Mouse (Mus musculus): ENCODE measurements around the gene Ubxn6.
A peak's percentile ranks its signal among the peaks of the same experiment; 100 is the strongest.

Ubxn6 gene

DNA sequence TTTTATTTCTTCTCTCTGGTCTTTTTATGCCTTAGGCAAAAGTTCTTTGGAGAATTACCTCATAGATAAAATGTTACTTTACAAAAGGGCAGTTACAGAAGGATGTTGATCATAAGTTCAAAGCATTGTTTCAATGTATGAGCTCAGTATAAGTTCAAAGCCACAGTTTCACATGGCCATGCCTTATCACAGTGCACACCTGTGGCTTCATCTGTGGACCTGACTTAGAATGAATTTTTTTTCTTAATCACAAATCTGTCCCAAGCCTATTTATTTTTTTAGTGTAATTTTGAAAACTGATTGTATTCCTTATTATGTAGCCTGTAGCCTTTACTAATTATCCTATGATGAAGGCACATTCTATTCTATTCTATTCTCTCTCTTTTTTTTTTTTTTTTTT lies 19.9 kb downstream of the Ubxn6 start:
- DNase-seq = no peak

DNA sequence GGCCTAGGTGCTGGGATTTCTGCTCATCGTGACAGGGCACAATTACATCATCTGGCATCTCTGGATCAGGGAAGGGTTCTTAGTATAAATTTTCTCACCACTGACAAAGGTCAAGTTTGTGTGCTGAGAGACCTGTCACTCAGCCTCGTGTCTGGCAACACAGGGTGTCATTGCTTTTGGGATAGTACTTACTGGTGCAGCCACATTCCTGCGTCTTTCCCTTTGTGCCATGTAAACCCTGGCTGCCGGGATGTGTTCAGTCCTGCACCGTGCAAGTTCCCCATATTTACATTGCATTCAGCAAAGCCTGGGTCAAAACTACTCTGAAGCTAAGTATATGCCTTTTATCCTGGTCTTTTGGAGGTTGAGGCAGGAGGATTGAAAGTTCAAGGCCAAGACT lies 23.5 kb downstream of the Ubxn6 start:
- no peak for DNase-seq

DNA sequence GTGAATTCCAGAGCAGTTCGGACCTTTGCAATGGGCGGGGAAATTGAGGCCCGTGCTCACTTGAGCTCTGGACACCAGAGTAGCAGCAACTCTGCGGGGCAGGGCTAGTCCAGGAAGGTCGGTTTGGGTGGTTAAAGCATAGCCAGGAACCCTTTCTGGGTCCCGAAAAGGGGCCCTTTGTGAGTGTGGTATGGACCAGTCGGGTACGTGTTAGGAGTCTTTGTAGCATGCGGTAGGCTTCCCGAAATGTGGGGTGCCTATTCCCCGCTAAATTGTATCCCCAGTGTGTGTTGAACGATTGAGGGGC lies 34.0 kb downstream of the Ubxn6 start:
- no peak for DNase-seq

DNA sequence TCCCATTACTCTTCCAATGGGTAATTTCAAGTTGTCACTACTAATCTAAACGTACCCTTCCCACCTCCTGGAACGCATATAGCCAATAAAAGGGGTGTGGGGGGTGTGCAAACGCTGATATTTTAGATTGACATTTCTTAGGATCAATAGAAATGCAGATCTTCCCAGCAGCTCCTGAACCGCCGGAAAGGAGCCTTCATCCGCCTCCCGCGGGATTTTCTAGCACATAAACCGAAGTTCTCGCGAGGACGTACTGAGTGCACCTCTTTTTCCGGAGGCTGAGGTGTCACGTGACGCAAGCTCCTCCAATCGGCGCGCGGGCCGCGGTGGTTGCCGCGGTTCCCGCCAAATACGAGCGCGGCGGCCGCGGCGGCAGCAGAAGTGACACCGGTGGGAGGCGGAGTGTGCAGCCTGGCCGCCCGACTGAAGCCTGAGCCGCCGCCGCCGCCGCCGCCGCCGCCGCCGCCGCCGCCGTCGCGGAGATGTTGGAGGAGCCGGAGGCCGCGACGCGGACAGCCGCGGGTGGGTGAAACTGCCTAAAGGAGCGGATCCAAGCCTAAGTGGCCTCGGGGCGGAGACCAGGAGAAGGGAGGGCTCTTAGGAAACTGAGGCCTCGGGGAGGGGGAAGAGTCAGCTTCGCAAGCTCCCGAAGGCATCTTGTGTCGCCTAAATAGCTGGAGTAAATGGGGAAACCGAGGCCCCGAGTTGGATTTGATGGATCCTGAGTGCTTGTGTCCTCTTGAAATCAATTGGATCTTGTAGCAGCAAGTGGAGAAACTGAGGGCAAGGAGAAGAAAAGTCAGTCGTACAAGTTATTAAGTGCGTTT lies 34.6 kb downstream of the Ubxn6 start, which contains the start of gene Chaf1a:
Gene Chaf1a, plus strand, starts transcription at position 410 of the 827 bp plus-strand sequence.
- DNase-seq = peak; percentile 91 to 92

DNA sequence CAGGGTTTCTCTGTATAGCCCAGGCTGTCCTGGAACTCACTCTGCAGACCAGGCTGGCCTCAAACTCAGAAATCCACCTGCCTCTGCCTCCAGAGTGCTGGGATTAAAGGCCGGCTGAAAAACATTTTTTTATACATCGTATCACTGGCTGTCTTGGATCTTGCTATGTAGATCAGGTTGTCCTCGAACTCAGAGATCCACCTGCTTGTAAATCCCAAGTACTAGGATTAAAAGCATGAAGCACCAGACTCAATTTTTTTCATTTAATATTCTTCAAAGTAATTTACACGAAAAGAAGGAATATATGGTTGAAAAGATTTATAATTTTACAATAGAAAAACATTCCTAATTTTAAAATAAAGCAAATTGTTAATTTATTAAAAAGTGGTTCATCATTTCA lies 35.5 kb downstream of the Ubxn6 start:
- DNase-seq = no peak

DNA sequence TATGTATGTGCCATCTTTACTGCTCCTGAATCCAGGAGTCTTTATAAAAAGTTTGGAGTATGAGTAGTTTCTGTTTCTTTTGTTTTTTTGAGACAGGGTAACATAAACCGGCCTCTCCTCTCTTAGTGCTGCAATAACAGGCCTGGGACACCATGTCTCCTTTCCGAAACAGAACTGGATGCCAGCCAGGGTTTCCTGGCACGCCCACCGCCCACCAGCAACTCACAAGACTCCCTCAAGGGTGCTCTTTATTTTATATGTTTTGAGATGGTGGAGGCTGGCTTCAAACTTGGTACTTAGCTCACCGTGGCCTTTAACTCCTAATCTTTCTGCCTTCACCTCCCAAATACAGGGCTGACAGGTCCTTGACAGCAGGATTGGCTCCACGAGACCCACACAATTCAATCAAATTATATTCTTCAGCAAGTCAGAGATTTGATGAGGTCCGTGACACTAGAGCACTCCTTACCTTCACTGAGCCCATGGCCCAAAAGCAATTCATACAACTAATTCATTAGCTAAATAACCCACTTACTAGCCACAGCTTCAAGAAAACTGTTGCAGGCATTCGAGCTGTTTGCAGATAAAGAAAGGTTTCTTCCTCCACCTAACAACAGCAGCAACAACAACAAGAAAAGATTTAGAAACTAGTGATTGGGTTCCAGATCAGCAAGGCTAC lies 36.1 kb downstream of the Ubxn6 start:
- DNase-seq = no peak

DNA sequence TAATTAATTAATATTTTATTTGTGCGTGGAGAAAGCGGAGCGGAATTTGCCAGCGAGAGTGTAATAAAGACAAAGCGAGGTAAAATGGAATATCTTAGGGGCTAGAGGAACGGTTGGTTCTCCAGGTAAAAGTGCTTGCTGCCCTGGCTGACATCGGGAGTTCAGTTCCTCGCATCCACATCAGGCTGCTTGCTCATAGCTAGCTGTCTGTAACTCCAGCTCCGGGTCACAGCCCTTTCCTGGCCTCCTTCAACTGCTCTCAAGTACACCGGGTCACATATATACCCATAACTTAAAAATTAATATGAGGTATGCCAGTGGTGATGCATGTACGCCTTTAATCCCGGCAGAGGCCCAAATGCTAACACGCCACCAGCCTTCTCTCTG lies 37.9 kb downstream of the Ubxn6 start:
- no peak for DNase-seq

DNA sequence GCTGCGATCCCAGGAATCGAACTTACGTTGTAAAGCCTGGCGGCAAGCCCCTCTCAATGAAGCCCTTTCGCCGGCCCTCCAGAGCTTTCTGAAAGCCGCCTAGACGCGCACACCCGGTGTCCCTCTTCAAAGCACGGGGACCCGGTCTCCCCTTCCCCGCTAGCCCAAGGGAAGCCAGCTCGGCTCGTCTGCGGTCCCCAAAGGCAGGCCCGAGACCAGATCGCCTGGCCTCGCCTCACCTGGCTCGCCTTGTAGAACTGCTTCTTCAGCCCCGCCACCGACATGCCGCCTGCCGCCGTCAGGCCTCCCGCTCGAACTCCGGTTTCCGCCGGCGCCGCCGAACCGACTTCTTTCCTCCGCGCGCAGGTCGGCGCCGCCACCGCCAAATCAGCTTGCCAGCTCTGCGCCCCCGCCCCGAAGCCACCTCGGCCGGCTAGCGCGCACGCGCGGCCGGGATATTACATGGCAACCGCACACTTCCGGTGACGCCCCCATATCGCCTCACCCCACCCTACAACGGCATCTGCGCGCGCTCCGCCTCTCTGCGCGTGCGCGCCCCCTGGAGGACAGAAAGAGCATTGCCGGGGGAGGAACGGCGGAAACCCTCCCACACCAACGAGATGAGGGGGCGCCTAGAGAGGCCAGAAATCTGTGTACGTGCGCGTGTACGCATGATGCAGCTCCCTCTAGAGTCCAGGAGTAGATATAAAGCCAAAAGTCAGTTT lies 38.5 kb downstream of the Ubxn6 start, which contains the start of gene Sh3gl1:
Gene Sh3gl1, minus strand, starts transcription at position 460 of the 725 bp plus-strand sequence.
- DNase-seq = peak; percentile 100

DNA sequence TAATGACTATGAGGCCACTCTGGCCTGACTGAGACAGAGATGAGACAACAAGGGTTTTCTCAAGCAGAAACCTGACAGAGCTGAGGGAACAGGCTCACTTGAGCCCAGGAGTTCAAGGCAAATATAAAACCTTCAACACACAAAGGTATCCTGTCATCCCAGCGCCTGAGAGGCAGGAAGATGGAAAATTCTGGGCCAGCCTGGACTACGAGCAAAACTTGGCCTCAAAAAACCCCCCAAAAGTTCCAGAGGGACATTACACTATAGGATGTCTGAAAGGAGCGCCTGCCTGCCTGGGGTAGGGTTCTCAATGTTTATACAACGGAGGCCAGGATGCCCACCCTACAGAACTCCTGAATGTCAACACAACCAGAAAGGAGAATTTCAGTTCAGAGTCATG lies 39.6 kb downstream of the Ubxn6 start:
- DNase-seq = no peak

DNA sequence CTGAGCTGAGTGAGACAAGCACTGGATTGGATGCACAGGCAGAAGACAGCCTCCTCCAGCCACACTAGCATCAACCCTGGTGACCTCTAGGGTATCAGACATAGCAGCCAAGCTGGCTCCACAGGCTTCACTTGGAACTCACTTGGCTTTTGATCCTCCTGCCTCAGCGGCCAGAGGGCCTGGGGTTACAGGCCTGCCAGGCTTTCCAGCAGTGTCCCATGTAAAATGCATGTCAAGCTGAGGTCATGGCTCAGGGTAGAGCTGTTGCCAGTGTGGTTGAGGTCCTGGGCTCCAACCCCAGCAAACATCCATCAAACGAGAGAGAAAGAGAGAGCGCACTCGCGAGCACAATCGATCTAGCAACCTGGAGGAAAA lies 40.1 kb downstream of the Ubxn6 start:
- DNase-seq = no peak

DNA sequence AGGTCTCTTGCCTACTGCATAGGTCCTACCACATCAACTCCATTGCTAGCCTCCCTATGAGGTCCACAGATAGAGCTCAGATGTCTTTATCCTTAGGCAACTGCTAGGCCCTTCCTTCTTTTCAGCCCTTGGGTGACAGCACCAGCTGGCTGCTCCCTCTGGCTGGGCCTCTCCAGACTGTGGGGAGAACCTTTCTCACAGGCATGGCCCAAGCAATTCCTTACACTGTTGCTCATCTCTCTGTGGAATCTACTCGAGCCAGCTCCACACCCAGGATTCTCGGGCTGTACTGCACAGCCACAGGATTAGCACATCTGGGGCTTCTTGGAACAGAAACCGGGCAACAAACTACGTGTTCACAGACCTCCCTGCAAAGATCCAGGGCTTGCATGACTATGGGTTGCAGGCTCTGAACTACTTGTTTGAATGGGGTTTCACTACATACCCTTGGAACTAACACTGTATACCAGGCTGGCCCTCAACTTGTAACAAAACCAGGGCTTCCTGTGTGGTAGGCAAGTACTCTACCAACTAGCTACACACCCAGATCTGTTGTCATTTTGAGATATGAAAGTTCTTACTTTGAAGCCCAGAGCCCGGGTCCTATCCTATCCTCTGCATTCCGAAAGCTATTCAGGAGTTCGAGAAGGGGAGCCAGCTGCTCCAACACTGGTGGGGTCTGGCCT lies 40.6 kb downstream of the Ubxn6 start:
- DNase-seq = no peak

DNA sequence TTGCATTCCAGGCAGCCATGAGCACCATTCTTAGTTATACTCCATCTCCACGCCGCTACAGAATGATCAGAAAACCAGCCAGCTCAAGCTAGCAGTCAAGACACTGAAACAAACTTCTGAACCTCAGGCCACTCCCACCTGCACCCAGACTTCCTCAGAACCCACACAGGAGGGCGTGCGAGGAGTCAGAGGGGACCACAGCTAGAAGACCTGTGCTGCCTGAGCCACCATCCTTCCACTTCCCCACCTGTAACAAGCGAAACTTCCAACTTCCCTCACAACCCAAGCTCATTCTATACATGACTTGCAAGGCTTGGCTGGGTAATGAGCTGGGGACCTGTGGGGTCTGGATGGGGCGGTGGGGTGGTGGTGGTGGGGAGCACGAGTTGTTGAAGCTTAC lies 42.0 kb downstream of the Ubxn6 start:
- DNase-seq = peak; percentile 69 to 77

DNA sequence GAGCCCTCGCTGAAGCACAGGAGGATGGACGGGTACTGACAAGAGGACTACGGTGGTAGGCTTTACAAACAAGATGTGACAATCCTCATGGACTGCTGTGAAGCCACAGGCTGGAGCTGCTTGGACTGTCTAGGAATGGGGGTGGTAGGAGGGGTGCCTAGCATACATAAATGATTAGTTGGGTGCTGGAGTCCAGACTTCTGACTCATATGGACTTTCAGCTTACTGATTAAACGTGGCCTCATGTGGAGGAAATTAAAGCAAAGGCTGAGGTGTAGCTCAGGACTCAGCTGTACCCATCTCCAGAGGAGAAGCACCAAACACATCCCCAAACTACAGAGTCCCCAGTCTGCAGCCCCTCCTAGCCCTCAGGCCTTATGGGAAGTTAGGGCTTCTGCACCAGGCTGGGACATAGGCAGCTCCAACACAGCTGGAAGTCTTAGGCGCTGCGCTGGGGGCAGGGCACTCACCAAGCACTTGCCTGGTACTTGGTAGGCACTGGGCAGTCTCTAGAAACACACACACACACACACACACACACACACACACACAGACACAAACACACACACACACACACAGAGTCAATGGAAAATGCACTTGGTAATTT lies 42.6 kb downstream of the Ubxn6 start:
- DNase-seq = no peak

DNA sequence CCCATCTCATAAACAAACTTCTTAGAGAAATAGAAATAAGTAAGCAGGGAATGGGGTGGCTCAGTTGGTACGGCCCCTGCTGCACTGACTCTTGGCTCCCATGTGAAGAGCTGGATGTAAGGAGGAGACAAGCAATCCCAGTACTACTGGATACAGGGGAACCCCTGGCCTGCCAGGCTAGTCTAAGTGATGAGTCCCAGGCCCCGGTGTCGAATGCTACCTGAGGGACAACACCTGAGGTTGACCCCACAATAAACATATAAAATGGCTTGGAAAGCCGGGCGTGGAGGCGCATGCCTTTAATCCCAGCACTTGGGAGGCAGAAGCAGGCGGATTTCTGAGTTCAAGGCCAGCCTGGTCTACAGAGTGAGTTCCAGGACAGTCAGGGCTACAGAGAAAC lies 43.4 kb downstream of the Ubxn6 start:
- no peak for DNase-seq

DNA sequence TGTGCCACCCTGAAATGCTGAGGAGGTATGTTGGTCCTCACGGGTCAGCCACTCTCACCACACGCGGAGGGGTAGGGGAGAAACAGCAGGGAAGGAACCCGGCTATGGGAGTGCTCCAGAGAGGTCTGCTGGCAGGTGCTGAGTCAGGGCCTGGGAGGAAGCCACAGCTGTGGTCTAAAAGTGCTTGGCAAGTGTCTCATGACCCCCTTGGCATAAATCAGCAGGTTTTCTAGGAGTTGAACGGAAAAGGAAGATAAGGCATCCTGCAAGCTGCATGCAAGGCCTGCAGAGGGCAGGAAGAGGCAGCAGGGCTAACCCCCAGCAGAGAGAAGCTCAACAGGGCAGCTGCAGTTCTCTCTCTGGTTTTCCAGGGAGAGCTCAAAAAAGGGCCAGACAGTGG lies 43.9 kb downstream of the Ubxn6 start:
- DNase-seq = no peak

DNA sequence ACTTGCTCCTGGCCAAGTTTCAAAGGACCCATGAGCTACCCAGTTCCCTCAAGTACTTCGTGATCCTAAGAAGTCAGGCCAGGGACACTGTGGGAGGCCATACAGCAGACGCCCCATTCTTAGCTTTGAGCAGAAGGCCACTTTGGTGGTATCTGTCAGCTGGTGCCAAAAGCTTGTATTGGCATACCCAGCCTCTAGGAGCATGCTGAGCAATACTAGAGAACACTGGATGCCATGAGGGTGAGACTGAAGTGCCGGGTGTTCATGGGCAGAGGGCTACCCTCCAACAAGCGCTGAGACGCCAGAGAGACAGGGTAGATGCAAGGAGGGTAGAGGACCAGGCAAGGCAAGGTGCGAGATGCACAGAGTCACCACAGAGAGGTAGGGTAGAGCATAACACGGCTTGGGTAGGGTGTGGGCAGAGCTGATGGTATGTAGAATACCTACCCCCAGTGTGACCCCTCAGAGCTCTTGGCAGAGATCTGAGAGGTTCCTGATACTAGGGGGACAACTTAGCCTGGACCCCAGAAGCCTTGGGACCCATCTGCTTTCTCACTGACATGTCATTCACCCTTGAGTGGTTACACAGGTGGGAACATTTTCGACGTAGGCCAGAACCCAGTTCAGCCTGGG lies 44.5 kb downstream of the Ubxn6 start:
- DNase-seq = no peak

DNA sequence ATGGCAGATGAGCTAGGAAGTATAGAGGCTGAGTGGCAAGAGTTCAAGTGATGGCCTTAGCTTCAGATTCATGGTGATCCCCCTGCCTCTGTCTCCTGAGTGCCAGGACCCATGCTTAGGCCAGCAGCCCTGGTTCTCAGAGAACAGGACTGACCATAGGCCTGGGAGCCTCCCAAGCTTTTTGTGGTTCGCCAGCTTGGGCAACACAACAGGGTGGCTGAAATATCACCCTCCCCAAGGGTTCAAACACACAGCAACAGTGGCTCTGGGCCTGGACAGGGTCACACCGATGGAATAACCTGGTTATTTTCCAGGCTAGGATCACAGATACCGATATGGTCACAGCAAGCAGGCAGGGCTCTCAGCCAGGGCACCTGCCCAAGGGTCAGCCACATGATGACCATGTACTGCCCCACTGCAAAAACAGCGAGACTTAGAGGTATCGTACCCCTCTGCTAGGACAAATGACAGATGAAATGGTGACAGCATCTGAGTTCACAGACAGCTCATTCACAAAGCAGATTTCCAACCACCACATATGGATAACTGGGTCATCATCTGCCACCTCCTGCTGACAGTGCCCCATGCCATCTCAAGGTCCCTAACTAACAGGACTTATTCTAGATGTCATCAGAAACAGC lies 46.9 kb downstream of the Ubxn6 start:
- no peak for DNase-seq

DNA sequence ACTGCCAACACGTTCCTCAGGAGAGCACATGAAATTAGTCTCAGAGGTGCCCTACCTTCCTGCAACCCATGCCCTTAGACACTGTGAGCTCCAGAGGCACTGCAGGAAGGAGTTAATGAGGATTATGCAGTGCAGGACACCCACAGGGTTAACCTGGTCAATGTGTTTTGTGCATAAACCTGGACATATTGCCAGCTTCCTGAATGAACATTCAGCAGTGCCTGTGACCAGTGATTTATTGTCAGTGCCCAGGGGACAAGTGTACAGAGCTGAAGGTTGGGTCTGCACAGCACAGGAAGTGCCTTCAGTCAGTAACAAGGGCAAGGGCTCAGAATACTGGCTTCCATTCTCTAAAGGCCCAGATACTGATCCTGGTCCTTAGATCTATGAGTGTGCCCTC lies 47.9 kb downstream of the Ubxn6 start:
- no peak for DNase-seq

DNA sequence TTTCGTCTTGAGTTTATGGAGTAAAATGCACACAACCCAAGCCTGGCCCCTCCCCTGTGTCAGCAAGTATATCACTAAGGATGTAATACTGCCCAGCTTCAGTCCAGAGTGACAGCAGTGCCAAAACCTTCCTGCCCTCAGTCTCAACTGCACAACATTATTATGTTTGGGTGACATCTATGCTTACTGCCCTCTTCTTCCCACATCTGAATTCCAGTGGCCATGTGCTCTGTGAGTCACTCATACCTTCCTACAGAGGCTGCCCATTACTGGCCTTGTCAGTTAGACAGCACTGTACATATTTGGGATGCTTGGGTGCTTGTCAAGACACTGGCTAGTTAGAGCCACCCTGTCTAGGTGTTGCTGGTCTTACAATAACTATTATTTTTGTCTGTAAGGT lies 48.5 kb downstream of the Ubxn6 start:
- DNase-seq = no peak

DNA sequence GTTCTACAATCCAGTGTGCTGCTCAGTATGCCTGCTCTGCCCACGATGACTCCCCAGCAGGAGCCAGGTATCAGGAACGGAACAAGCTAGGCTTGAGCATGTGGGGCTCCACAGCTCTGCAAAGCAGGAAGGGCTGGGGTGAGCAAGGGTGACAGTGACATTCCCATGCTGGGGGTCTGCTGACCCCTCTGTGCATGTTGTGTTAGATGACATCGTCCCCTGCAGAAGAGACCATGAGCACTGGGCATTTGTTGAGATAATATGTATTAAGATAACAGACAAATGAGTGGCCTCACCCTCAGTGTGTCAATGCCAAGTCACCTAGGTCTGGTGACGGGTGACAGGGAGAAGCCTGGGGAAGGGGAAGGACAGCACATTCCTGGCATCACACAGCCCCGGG lies 49.9 kb downstream of the Ubxn6 start:
- no peak for DNase-seq

DNA sequence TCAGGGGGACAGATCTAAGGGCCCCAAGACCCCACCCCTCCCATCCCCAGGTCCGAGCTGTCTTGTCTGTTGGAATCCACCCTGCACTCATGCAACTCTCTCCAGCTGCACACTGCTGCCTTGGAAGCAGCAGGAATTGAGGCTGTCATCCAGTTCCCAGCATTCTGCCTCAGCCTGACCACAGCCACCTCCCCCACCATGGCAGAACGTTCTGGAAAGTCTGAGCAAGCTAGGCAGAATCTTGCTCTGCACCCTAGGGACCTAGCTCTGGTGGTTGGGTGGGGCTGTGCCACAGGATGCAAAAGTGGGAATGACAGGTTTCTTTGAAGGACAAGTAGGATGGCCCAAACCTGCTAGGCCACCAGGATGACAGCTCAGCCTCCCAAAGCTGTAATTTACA lies 50.4 kb downstream of the Ubxn6 start:
- DNase-seq = no peak

DNA sequence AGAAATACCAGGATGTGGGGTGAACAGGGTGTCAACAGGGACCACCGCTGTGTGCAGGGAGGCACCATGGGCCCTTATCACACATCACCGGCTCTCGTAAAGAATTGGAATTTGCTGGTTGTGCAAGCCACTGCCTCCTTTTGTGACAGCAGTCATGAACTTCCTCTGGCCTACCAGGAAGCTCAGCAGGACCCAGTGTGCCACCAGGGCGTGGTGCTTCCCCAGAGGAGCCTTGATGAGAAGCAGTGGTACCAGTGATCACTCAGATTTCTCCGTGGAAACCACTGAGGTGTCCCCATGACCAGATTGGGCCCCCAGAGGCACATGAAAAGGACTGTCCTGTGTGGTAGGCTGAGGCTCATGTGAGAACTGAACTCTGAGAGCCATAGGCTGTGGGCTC lies 51.4 kb downstream of the Ubxn6 start:
- DNase-seq = peak in 1 of 2 experiments; percentile 49
